Mouse (Mus musculus) liver, adult (tissue): ENCODE results near the gene Elovl2.

ENCODE experiments used
- GATA4 ChIP-seq: IDR thresholded peaks from 2 replicates; pipeline ENCODE4 v1.6.1; 2014; ENCODE audit warnings: mild to moderate bottlenecking, low read length; ENCODE audit not compliant: insufficient replicate concordance

The Elovl2 gene

GRCm38 (mm10) chr13:41203691-41204090 lies 16.5 kb downstream of the Elovl2 start:
- TF ChIP-seq GATA4: no peak

GRCm38 (mm10) chr13:41203289-41203688 lies 16.9 kb downstream of the Elovl2 start:
- no peak for TF ChIP-seq GATA4

GRCm38 (mm10) chr13:41200861-41201260 lies 19.3 kb downstream of the Elovl2 start:
- no peak for TF ChIP-seq GATA4

GRCm38 (mm10) chr13:41195640-41196333 lies 24.4 kb downstream of the Elovl2 start:
- no peak for TF ChIP-seq GATA4

- no peak for TF ChIP-seq GATA4
These were observed 32.3 kb downstream of the Elovl2 start for GRCm38 (mm10) chr13:41187886-41188285.

- no peak for TF ChIP-seq GATA4
These were observed 61.8 kb downstream of the Elovl2 start for GRCm38 (mm10) chr13:41158426-41158825.

- TF ChIP-seq GATA4: no peak
These were observed 67.1 kb downstream of the Elovl2 start for GRCm38 (mm10) chr13:41153146-41153545.

- TF ChIP-seq GATA4: no peak
These were observed 73.9 kb downstream of the Elovl2 start for GRCm38 (mm10) chr13:41146271-41146670.

GRCm38 (mm10) chr13:41145433-41145970 lies 74.7 kb downstream of the Elovl2 start:
- no peak for TF ChIP-seq GATA4

- no peak for TF ChIP-seq GATA4
These were observed 85.3 kb downstream of the Elovl2 start for GRCm38 (mm10) chr13:41134901-41135300.
